Mouse (Mus musculus) CH12.LX (cell line): ENCODE measurements around the gene Pawr. TPM values are rescaled to one million over a fixed set of nuclear protein-coding genes. Genes with fewer than 3 reads are reported as not detected.

Source experiments
- DNase-seq: peaks from one replicate; pipeline ENCODE4 v3.0.0-alpha.2; 2013; ENCODE audit errors: extremely low read depth
- H3K27ac ChIP-seq: 2 replicates; pipeline ENCODE4 v1.5.1; 2012; ENCODE audit warnings: low read depth, mild to moderate bottlenecking, control low read depth, moderate library complexity; ENCODE audit not compliant: insufficient read depth
- H3K27me3 ChIP-seq: replicated peaks from 2 replicates; pipeline ENCODE3; 2012; ENCODE audit warnings: inconsistent platforms
- H3K36me3 ChIP-seq, 2 experiments: replicated peaks in 1 of 2; 2 replicates each; pipeline versions ENCODE3 to v1.6.1; 2012; ENCODE audit warnings: inconsistent platforms in 1 of 2, low read length in 1 of 2, mild to moderate bottlenecking in 1 of 2, mixed read lengths in 1 of 2, moderate library complexity in 1 of 2; ENCODE audit not compliant: control insufficient read depth in 1 of 2, insufficient read depth in 1 of 2
- H3K4me1 ChIP-seq, 2 experiments: 2 replicates each; pipeline ENCODE4 v1.6.1; 2012; ENCODE audit warnings: inconsistent platforms in 1 of 2, moderate library complexity in 1 of 2; ENCODE audit not compliant: insufficient read depth in 2 of 2, control insufficient read depth in 1 of 2
- H3K4me2 ChIP-seq: 2 replicates; pipeline ENCODE4 v1.6.1; 2012; ENCODE audit warnings: low read depth, mild to moderate bottlenecking, control low read depth; ENCODE audit not compliant: poor library complexity, insufficient read depth, severe bottlenecking
- H3K4me3 ChIP-seq, 3 experiments: fragments of 150-350 bp in 1 of 3; sonication (generic) in 1 of 3; replicated peaks in 1 of 3; 2 replicates each; pipeline versions ENCODE3 to v1.5.1; 2011 to 2012; ENCODE audit warnings: low read depth in 2 of 3, low read length in 2 of 3, mild to moderate bottlenecking in 2 of 3, moderate library complexity in 2 of 3, control low read depth in 1 of 3, improper control_type of control experiment in 1 of 3, inconsistent platforms in 1 of 3, mixed read lengths in 1 of 3; ENCODE audit not compliant: poor library complexity in 1 of 3
- H3K79me2 ChIP-seq: replicated peaks from 2 replicates; pipeline ENCODE4 v1.6.1; 2012; ENCODE audit warnings: mild to moderate bottlenecking, moderate library complexity; ENCODE audit not compliant: control insufficient read depth, poor library complexity, insufficient read depth, severe bottlenecking; ENCODE audit errors: extremely low read depth
- H3K9ac ChIP-seq: 2 replicates; pipeline ENCODE4 v1.6.1; 2012; ENCODE audit warnings: low read depth, mild to moderate bottlenecking, control low read depth, moderate library complexity; ENCODE audit not compliant: insufficient read depth
- H3K9me3 ChIP-seq: replicated peaks from 2 replicates; pipeline ENCODE3; 2012; ENCODE audit warnings: low read length, inconsistent platforms, mixed read lengths
- CHD2 ChIP-seq: IDR thresholded peaks from 2 replicates; pipeline ENCODE4 v1.6.1; 2011; ENCODE audit warnings: low read length, improper control_type of control experiment
- E2F4 ChIP-seq: IDR thresholded peaks from 2 replicates; pipeline ENCODE4 v1.6.1; 2011; ENCODE audit warnings: low read depth, low read length, improper control_type of control experiment; ENCODE audit not compliant: insufficient replicate concordance
- EP300 ChIP-seq: IDR thresholded peaks from 2 replicates; pipeline ENCODE4 v1.6.1; 2011; ENCODE audit warnings: low read length, improper control_type of control experiment
- GABPA ChIP-seq: IDR thresholded peaks from 2 replicates; pipeline ENCODE4 v1.6.1; 2012; ENCODE audit warnings: low read depth, low read length, improper control_type of control experiment, inconsistent platforms; ENCODE audit not compliant: insufficient replicate concordance
- MAFK ChIP-seq: IDR thresholded peaks from 2 replicates; pipeline ENCODE4 v1.6.1; 2011; ENCODE audit warnings: low read length, improper control_type of control experiment; ENCODE audit not compliant: insufficient replicate concordance
- MXI1 ChIP-seq: IDR thresholded peaks from 2 replicates; pipeline ENCODE4 v1.6.1; 2011; ENCODE audit warnings: mild to moderate bottlenecking, low read depth, low read length, improper control_type of control experiment
- POLR2A ChIP-seq: IDR thresholded peaks from 2 replicates; pipeline ENCODE4 v1.6.1; 2011; ENCODE audit warnings: low read depth, mild to moderate bottlenecking, improper control_type of control experiment, low read length
- RAD21 ChIP-seq: IDR thresholded peaks from 2 replicates; pipeline ENCODE4 v1.6.1; 2011; ENCODE audit warnings: low read depth, mild to moderate bottlenecking, low read length, improper control_type of control experiment, moderate library complexity
- RCOR1 ChIP-seq: conservative IDR thresholded peaks from 2 replicates; pipeline ENCODE4 v1.6.1; 2012; ENCODE audit warnings: low read depth, mild to moderate bottlenecking, inconsistent platforms, low read length, improper control_type of control experiment
- SMC3 ChIP-seq: IDR thresholded peaks from 2 replicates; pipeline ENCODE4 v1.6.1; 2011; ENCODE audit warnings: low read depth, low read length, improper control_type of control experiment
- TBP ChIP-seq: conservative IDR thresholded peaks from 2 replicates; pipeline ENCODE4 v1.6.1; 2011; ENCODE audit warnings: low read depth, low read length, improper control_type of control experiment
- UBTF ChIP-seq: IDR thresholded peaks from 2 replicates; pipeline ENCODE4 v1.6.1; 2012; ENCODE audit warnings: low read depth, mild to moderate bottlenecking, inconsistent platforms, low read length, improper control_type of control experiment, moderate library complexity
- USF2 ChIP-seq: conservative IDR thresholded peaks from 2 replicates; pipeline ENCODE4 v1.6.1; 2011; ENCODE audit warnings: low read depth, low read length, improper control_type of control experiment
- ZC3H11A ChIP-seq: IDR thresholded peaks from 2 replicates; pipeline ENCODE4 v1.6.1; 2012; ENCODE audit warnings: low read depth, mild to moderate bottlenecking, inconsistent platforms, low read length, improper control_type of control experiment
- ZMIZ1 ChIP-seq: IDR thresholded peaks from 2 replicates; pipeline ENCODE4 v1.6.1; 2012; ENCODE audit warnings: low read depth, mild to moderate bottlenecking, inconsistent platforms, low read length, improper control_type of control experiment
- dilution Hi-C: fragments of 300-500 bp; cut with MboI; formaldehyde crosslinking; loops from 2 replicates; pipeline ENCODE4 v1.14.3; 2020; ENCODE audit warnings: low sequenced_read_pairs; ENCODE audit not compliant: extremely low pct_unique_long_range_greater_than_20kb, extremely low pct_ligation_motif_present
- in situ Hi-C: fragments of 300-500 bp; cut with MboI; formaldehyde crosslinking; loops from 3 replicates; pipeline ENCODE4 v1.14.3; 2019; ENCODE audit warnings: low sequenced_read_pairs, low pct_ligation_motif_present, low pct_unique_long_range_greater_than_20kb, mixed read lengths
- polyA plus RNA-seq: library from polyadenylated mRNA; unstranded; fragments of >175 nt; gene quantifications from 2 replicates; pipeline ENCODE4 v1.2.1, GENCODE M21; 2012; ENCODE audit warnings: low read depth; ENCODE audit not compliant: insufficient read length
- total RNA-seq, 2 experiments: library from RNA; depleted of rRNA; stranded (reverse); fragments of 300-350 nt in 1 of 2; fragments of >200 nt in 1 of 2; gene quantifications; 2 replicates each; pipeline ENCODE4 v1.2.3; 2012 to 2014

The Pawr gene
- total and polyA plus RNA-seq, 3 experiments, result not detected

DNA sequence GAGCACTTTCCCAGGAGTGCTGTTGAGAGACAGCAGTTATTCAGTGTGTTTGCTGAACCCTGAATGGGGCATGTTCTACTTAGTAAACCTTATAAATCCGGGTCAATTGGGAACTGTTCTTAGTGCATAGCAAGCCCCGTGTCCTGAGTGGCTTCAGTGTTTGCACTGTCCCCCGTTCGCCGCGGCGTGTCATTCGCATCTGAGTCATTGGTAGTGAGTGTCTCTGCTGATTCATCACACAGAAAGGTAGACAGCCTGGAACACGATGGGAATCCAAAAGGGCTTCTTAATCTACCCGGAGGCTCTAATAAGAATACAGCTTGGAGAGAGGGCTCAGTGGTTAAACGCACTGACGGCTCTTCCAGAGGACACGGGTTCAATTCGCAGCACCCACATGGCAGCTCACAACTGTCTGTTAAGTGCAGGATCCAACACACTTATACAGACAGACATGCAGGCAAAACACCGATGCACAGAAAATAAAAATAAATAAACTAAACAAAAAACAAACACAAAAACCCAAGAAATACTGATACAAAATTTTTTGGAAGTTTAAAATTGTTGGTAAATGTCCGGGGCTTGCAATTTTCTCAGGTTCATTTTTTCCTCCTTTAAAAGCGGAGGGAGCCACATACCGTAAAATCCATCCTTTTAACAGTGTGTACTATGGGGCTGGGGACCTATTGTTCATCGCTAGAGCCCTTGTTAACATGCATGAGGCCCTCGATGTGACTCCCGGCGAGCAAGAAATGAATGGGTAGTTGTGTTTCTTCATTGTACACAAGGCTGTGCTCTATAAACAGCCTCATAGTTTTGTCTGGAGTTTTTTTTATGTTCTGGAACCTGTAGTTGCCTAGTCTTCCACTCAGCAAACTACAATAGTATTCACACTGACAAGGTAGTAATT is 6.4 kb downstream of the Pawr start:
- Histone ChIP-seq H3K9ac (no peak overlapping the region), H3K4me1 (peaks cover 0 to 9% of the 10 kb centered on the region in 2 experiments; a peak in 2 of 4 replicates)

DNA sequence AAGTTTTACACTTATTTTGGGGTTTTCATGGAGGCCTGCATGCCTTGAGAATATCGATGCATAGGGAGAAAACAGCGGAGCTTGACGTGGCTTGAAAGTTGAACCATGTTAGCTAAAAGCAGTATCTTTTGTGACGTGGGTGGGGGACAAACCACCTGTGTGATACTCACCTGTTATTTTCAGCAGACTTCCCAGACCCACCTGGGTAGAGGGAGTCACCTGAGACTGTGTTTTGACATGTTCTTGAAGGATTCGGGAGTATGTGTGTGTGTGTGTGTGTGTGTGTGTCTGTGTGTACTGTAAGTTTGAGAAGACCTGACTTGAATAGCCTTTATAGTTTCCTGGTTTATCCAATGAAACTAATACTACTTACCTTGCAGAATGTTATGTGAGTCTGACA is 7.2 kb downstream of the Pawr start:
- H3K9ac ChIP-seq, result no peak overlapping the region
- in situ Hi-C loops, result no loop called here
- H3K9me3 ChIP-seq, result no peaks in the 10 kb centered on the region
- H3K4me3 ChIP-seq, result no peak overlapping the region
- H3K27ac ChIP-seq, result no peak overlapping the region
- no peaks in the 10 kb centered on the region for H3K27me3 ChIP-seq
- no peaks in the 10 kb centered on the region for H3K36me3 ChIP-seq
- dilution Hi-C loops, result no loop called here
- TF ChIP-seq E2F4 (no peak), MAFK (no peak), EP300 (no peak), POLR2A (no peak), MXI1 (no peak), USF2 (no peak), RCOR1 (no peak)
- DNase-seq, result no peak
- H3K79me2 ChIP-seq, result no peaks in the 10 kb centered on the region
- H3K4me2 ChIP-seq, result no peak overlapping the region
- H3K4me1 ChIP-seq, result peaks cover 0 to 9% of the 10 kb centered on the region in 2 experiments; a peak in 2 of 4 replicates

More for the DNA sequence above, 6.4 kb downstream of the Pawr start:
- H3K79me2 ChIP-seq, result no peaks in the 10 kb centered on the region
- H3K27me3 ChIP-seq, result no peaks in the 10 kb centered on the region
- H3K9me3 ChIP-seq, result no peaks in the 10 kb centered on the region
- TF ChIP-seq RAD21 (no peak), GABPA (no peak), POLR2A (no peak), ZC3H11A (no peak), TBP (no peak), CHD2 (no peak), SMC3 (no peak), ZMIZ1 (no peak), UBTF (no peak)
- H3K4me3 ChIP-seq, result no peak overlapping the region
- dilution Hi-C loops (no loop called here), in situ Hi-C loops (no loop called here)
- no peaks in the 10 kb centered on the region for H3K36me3 ChIP-seq
- H3K4me2 ChIP-seq, result no peak overlapping the region
- DNase-seq, result no peak
- H3K27ac ChIP-seq, result no peak overlapping the region
